Mouse (Mus musculus) embryonic facial prominence, embryonic 14.5 days (tissue): ENCODE measurements around the gene Ccni. TPM values are rescaled to one million over a fixed set of nuclear protein-coding genes. Genes with fewer than 3 reads are reported as not detected.
A peak's percentile ranks its signal among the peaks of the same experiment; 100 is the strongest.

Source experiments
- ATAC-seq: fragments of 200-750 bp; cut with Nextera tagmentation; 2 replicates; pipeline ENCODE4 v1.8.0; 2017; ENCODE audit warnings: low read depth, moderate number of reproducible peaks, moderate TSS enrichment
- DNase-seq: peaks from one replicate; pipeline ENCODE4 v3.0.0-alpha.2; 2015; ENCODE audit warnings: low spot score
- H3K27ac ChIP-seq: fragments of 300-500 bp; sonication (generic); replicated peaks from 2 replicates; pipeline ENCODE4 v1.5.1; 2014; ENCODE audit warnings: low read depth, mild to moderate bottlenecking, low read length, moderate library complexity
- H3K27me3 ChIP-seq: fragments of 300-500 bp; sonication (generic); replicated peaks from 2 replicates; pipeline ENCODE4 v1.6.1; 2014; ENCODE audit warnings: low read length; ENCODE audit not compliant: control insufficient read depth, insufficient read depth
- H3K36me3 ChIP-seq: fragments of 300-500 bp; sonication (generic); 2 replicates; pipeline ENCODE4 v1.6.1; 2014; ENCODE audit warnings: low read length, mixed read lengths; ENCODE audit not compliant: control insufficient read depth, insufficient read depth
- H3K4me1 ChIP-seq: fragments of 300-500 bp; sonication (generic); 2 replicates; pipeline ENCODE4 v1.6.1; 2014; ENCODE audit warnings: antibody characterized with exemption, low read length; ENCODE audit not compliant: control insufficient read depth, insufficient read depth
- H3K4me2 ChIP-seq: fragments of 300-500 bp; sonication (generic); 2 replicates; pipeline ENCODE4 v1.6.1; 2014; ENCODE audit warnings: low read depth, mild to moderate bottlenecking, low read length, moderate library complexity, mixed read lengths
- H3K4me3 ChIP-seq: fragments of 300-500 bp; sonication (generic); 2 replicates; pipeline ENCODE4 v1.5.1; 2014; ENCODE audit warnings: low read depth, mild to moderate bottlenecking, low read length
- H3K9ac ChIP-seq: fragments of 300-500 bp; sonication (generic); 2 replicates; pipeline ENCODE4 v1.6.1; 2014; ENCODE audit warnings: low read depth, mild to moderate bottlenecking, low read length, moderate library complexity, mixed read lengths
- H3K9me3 ChIP-seq: fragments of 300-500 bp; sonication (generic); 2 replicates; pipeline ENCODE4 v1.6.1; 2016; ENCODE audit warnings: low read length; ENCODE audit not compliant: control insufficient read depth
- WGBS: fragments of 180-500 bp; shearing (Covaris S2); extraction: QIAGEN DNeasy Blood & Tissue Kit; methylation state at CpG from one replicate; pipeline ENCODE4 v1.1.7; 2014; 5-methylcytosine and 5-hydroxymethylcytosine counted together
- polyA plus RNA-seq: library from polyadenylated mRNA; unstranded; fragments of >200 nt; fragmentation: Nextera tagmentation; extraction: Ambion mirVana; gene quantifications from 2 replicates; pipeline ENCODE4 v1.2.1, GENCODE M21; 2014

The Ccni gene
- 121 and 126 TPM in 2 replicates for polyA plus RNA-seq

GRCm38 (mm10) chr5:93206109-93207005, at the start of gene Ccni, which contains the start of gene 2010109A12Rik:
TSS of gene Ccni (minus strand) at chr5:93206495.
TSS of gene 2010109A12Rik (plus strand) at chr5:93206518.
- no peaks in the 10 kb centered on the region for H3K9me3 ChIP-seq
- H3K9ac ChIP-seq, result peak within 1 kb of the TSS; percentile 96
- peaks cover 21% of the 10 kb centered on the region for H3K4me1 ChIP-seq
- WGBS, result under 1% methylated on average over 72 of the region's 79 CpGs
- H3K36me3 ChIP-seq, result peaks cover 8% of the 10 kb centered on the region
- peak within 1 kb of the TSS; percentile 83 for H3K4me2 ChIP-seq
- peak within 1 kb of the TSS; percentile 94 for H3K27ac ChIP-seq
- peak within 1 kb of the TSS; percentile 88 for H3K4me3 ChIP-seq
- H3K27me3 ChIP-seq, result no peaks in the 10 kb centered on the region
- DNase-seq (peak; percentile 98), ATAC-seq (peak; percentile 95)

- DNase-seq (no peak), ATAC-seq (no peak)
- 88% methylated on average over 5 of the region's 5 CpGs for WGBS
- Histone ChIP-seq H3K9me3 (peaks cover 7% of the 10 kb centered on the region; the same call in 1 of the 2 replicates), H3K27me3 (no peaks in the 10 kb centered on the region), H3K4me3 (no peak overlapping the region), H3K9ac (no peak overlapping the region), H3K4me1 (no peaks in the 10 kb centered on the region), H3K36me3 (no peaks in the 10 kb centered on the region), H3K27ac (no peak overlapping the region), H3K4me2 (no peak overlapping the region)
Observed at GRCm38 (mm10) chr5:93255759-93256265, 49.5 kb upstream of the Ccni start.

GRCm38 (mm10) chr5:93251001-93251760, 44.9 kb upstream of the Ccni start:
- 84% methylated on average over 12 of the region's 12 CpGs for WGBS
- H3K27ac ChIP-seq, result no peak overlapping the region
- ATAC-seq (no peak), DNase-seq (no peak)
- no peaks in the 10 kb centered on the region for H3K27me3 ChIP-seq
- no peaks in the 10 kb centered on the region for H3K4me1 ChIP-seq
- no peaks in the 10 kb centered on the region for H3K9me3 ChIP-seq
- H3K36me3 ChIP-seq, result no peaks in the 10 kb centered on the region
- no peak overlapping the region for H3K4me2 ChIP-seq
- no peak overlapping the region for H3K9ac ChIP-seq
- no peak overlapping the region for H3K4me3 ChIP-seq

GRCm38 (mm10) chr5:93249940-93250578, 43.8 kb upstream of the Ccni start:
- H3K4me2 ChIP-seq, result no peak overlapping the region
- ATAC-seq, result no peak
- no peak overlapping the region for H3K4me3 ChIP-seq
- no peak overlapping the region for H3K9ac ChIP-seq
- H3K27me3 ChIP-seq, result no peaks in the 10 kb centered on the region
- 83% methylated on average over 6 of the region's 6 CpGs for WGBS
- no peaks in the 10 kb centered on the region for H3K9me3 ChIP-seq
- no peak overlapping the region for H3K27ac ChIP-seq
- H3K4me1 ChIP-seq, result no peaks in the 10 kb centered on the region
- no peak for DNase-seq
- H3K36me3 ChIP-seq, result no peaks in the 10 kb centered on the region

- WGBS, result 77% methylated on average over 2 of the region's 2 CpGs
Observed at GRCm38 (mm10) chr5:93245280-93245679, 39.0 kb upstream of the Ccni start.

GRCm38 (mm10) chr5:93239590-93240544, 33.6 kb upstream of the Ccni start:
- Histone ChIP-seq H3K4me2 (no peak overlapping the region), H3K4me1 (no peaks in the 10 kb centered on the region), H3K27ac (no peak overlapping the region), H3K36me3 (no peaks in the 10 kb centered on the region), H3K9ac (no peak overlapping the region), H3K4me3 (no peak overlapping the region), H3K27me3 (no peaks in the 10 kb centered on the region), H3K9me3 (peaks cover 5% of the 10 kb centered on the region; the same call in 1 of the 2 replicates)
- ATAC-seq (no peak), DNase-seq (no peak)
- 84% methylated on average over 8 of the region's 8 CpGs for WGBS

More at GRCm38 (mm10) chr5:93245280-93245679, 39.0 kb upstream of the Ccni start:
- Histone ChIP-seq H3K4me2 (no peak overlapping the region), H3K9me3 (peaks cover 5% of the 10 kb centered on the region; the same call in 1 of the 2 replicates), H3K27ac (no peak overlapping the region), H3K27me3 (no peaks in the 10 kb centered on the region), H3K36me3 (no peaks in the 10 kb centered on the region), H3K9ac (no peak overlapping the region), H3K4me1 (no peaks in the 10 kb centered on the region), H3K4me3 (no peak overlapping the region)
- DNase-seq (no peak), ATAC-seq (no peak)

- no peak overlapping the region for H3K9ac ChIP-seq
- no peaks in the 10 kb centered on the region for H3K4me1 ChIP-seq
- no peak overlapping the region for H3K4me3 ChIP-seq
- DNase-seq, result no peak
- H3K27ac ChIP-seq, result no peak overlapping the region
- no peaks in the 10 kb centered on the region for H3K36me3 ChIP-seq
- no peaks in the 10 kb centered on the region for H3K9me3 ChIP-seq
- no peak for ATAC-seq
- no peak overlapping the region for H3K4me2 ChIP-seq
- no peaks in the 10 kb centered on the region for H3K27me3 ChIP-seq
- WGBS, result 78% methylated on average over 4 of the region's 4 CpGs
Observed at GRCm38 (mm10) chr5:93236541-93236940, 30.2 kb upstream of the Ccni start.
